ENCODE assay signal across 9 mouse cellular contexts in the genomic region with DNA sequence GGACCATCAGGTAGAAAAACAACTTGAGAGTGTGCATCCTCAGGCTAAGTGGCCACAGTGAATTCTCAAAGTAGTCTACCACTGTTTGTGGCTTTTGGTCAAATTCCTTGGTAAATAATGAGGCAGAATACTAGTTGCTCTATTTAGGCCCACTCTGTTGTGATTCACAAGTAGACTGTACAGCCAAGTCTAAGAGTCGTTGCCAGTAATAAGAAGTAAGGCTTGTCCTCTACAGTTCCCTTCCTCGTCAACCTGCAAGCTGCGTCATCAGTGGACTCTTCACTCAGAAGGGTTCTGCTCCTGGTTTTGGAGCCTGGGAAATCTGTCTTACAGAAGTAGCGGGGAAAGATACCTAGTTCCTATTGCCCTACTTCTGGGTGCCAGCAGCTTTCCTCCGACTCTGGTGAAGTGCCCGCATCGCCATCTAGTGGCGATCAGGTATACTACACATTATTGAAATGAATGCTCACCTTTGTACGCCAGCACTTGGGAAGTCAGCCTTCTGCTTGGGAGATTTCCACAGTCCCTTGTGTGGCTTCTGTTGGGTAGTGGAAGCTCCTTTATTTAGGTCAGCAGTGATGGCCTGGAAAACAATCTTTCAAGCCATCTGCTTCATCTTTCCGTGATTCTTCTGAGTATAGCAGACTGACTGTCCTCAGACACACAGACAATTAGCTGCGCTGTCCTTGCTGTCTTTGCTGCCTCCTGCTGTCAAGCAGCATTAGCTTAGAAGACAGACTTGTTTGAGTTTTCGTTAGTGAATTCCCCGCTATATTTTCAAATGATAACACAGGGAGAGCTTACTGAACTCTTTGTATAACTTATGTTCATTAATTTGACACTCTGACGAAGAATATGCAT.
A peak's percentile ranks its signal among the peaks of the same experiment; 100 is the strongest.
DNase-seq lines count a peak whose midpoint lies in the region; ATAC-seq and TF ChIP-seq lines count a peak whose summit lies in the region.
"Had no signal": no experiment of that assay in that cellular context is flagged by ENCODE, and none has a peak within 500 bp of the region (broad histone marks: within the 10 kb centered on the region; RNA-seq: fewer than 3 reads in every experiment).

No protein-coding gene starts in this region.

- H3K4me2 ChIP-seq in heart, embryonic 14.5 days (ENCODE audit: low read length) = peak overlapping the region; percentile 28
- H3K4me2 ChIP-seq in kidney, postnatal 0 days (ENCODE audit: low read length) = no peak overlapping the region
- H3K4me2 ChIP-seq in neural tube, embryonic 11.5 days (ENCODE audit: low read depth) = no peak overlapping the region
- H3K4me2 ChIP-seq: limb, embryonic 12.5 days had no signal

- no peak overlapping the region for H3K9ac ChIP-seq in heart, embryonic 14.5 days (ENCODE audit: low read length)
- no peak overlapping the region for H3K9ac ChIP-seq in kidney, postnatal 0 days (ENCODE audit: low read depth, low read length)
- no peak overlapping the region for H3K9ac ChIP-seq in liver, adult 2 months (ENCODE audit: low read depth, low read length)
- no peak overlapping the region for H3K9ac ChIP-seq in neural tube, embryonic 11.5 days (ENCODE audit: low read length)
- H3K9ac ChIP-seq: limb, embryonic 12.5 days had no signal

- peak; percentile 91 for TF ChIP-seq CTCF in kidney, postnatal 0 days (IDR thresholded peaks at IDR 0.05; ENCODE audit: low read depth)
- peak; percentile 90 for TF ChIP-seq CTCF in liver, adult 2 months (IDR thresholded peaks at IDR 0.05; ENCODE audit: low read depth, low read length)

- no peaks in the 10 kb centered on the region for H3K27me3 ChIP-seq in heart, embryonic 14.5 days (ENCODE audit: control insufficient read depth, insufficient read depth, low read length)
- H3K27me3 ChIP-seq in kidney, postnatal 0 days (ENCODE audit: insufficient read depth, low read length) = no peaks in the 10 kb centered on the region
- no peaks in the 10 kb centered on the region for H3K27me3 ChIP-seq in liver, adult 2 months (ENCODE audit: control insufficient read depth, insufficient read depth, low read length)
- H3K27me3 ChIP-seq in neural tube, embryonic 11.5 days (ENCODE audit: control insufficient read depth, insufficient read depth, low read length) = no peaks in the 10 kb centered on the region
- H3K27me3 ChIP-seq: limb, embryonic 12.5 days had no signal

- H3K4me3 ChIP-seq in heart, embryonic 14.5 days (ENCODE audit: control insufficient read depth in 1 of 2, insufficient read depth in 1 of 2, low read depth in 1 of 2, low read length in 2 of 2) = no peak overlapping the region
- no peak overlapping the region for H3K4me3 ChIP-seq in kidney, postnatal 0 days (replicated peaks; ENCODE audit: low read depth, low read length)
- H3K4me3 ChIP-seq in liver, adult 2 months (ENCODE audit: insufficient read depth, low read depth, low read length) = no peak overlapping the region
- no peak overlapping the region for H3K4me3 ChIP-seq in neural tube, embryonic 11.5 days (ENCODE audit: low read depth, low read length)
- H3K4me3 ChIP-seq: limb, embryonic 12.5 days had no signal

- H3K79me2 ChIP-seq in liver, adult 2 months (ENCODE audit: control insufficient read depth, insufficient read depth, low read length) = no peaks in the 10 kb centered on the region

- no peak for TF ChIP-seq POLR2A in liver, adult 2 months (IDR thresholded peaks at IDR 0.05; ENCODE audit: extremely low read depth, insufficient read depth, low read length)

- H3K36me3 ChIP-seq in heart, embryonic 14.5 days (ENCODE audit: control insufficient read depth, insufficient read depth, low read length) = no peaks in the 10 kb centered on the region
- H3K36me3 ChIP-seq in kidney, postnatal 0 days (ENCODE audit: insufficient read depth, low read length) = no peaks in the 10 kb centered on the region
- H3K36me3 ChIP-seq in liver, adult 2 months (ENCODE audit: control insufficient read depth, insufficient read depth, low read length) = peaks cover 26% of the 10 kb centered on the region; the same call in 1 of the 2 replicates
- H3K36me3 ChIP-seq in neural tube, embryonic 11.5 days (ENCODE audit: control insufficient read depth, insufficient read depth, low read length) = no peaks in the 10 kb centered on the region
- H3K36me3 ChIP-seq: limb, embryonic 12.5 days had no signal

- DNase-seq in CD8-positive naive resting alpha-beta T cell, adult 2 months (ENCODE audit: low read depth in 2 of 2, low spot score in 2 of 2) = peak; percentile 39 to 51
- DNase-seq in brain, embryonic 18.5 days (ENCODE audit: low read depth, low spot score) = peak; percentile 73
- DNase-seq in kidney, postnatal 0 days (ENCODE audit: low spot score) = peak; percentile 94
- DNase-seq in liver, adult 2 months (ENCODE audit: extremely low read depth, low read depth, low spot score) = peak; percentile 52
- DNase-seq in neural tube, embryonic 11.5 days (ENCODE audit: low spot score) = peak; percentile 77
- peak; percentile 76 for DNase-seq in telencephalon, adult 2 months (ENCODE audit: low read depth, low spot score)

- H3K9me3 ChIP-seq in heart, embryonic 14.5 days (ENCODE audit: control insufficient read depth, low read length) = peaks cover 3% of the 10 kb centered on the region; the same call in 1 of the 2 replicates
- no peaks in the 10 kb centered on the region for H3K9me3 ChIP-seq in kidney, postnatal 0 days (replicated peaks; ENCODE audit: low read length)
- no peaks in the 10 kb centered on the region for H3K9me3 ChIP-seq in neural tube, embryonic 11.5 days (ENCODE audit: control insufficient read depth, low read length)
- H3K9me3 ChIP-seq: limb, embryonic 12.5 days had no signal

- no peak overlapping the region for H3K27ac ChIP-seq in heart, embryonic 14.5 days (replicated peaks in 1 of 2; ENCODE audit: control insufficient read depth in 1 of 2, insufficient read depth in 1 of 2, low read depth in 2 of 2, low read length in 2 of 2)
- H3K27ac ChIP-seq in kidney, postnatal 0 days = no peak overlapping the region
- no peak overlapping the region for H3K27ac ChIP-seq in liver, adult 2 months (replicated peaks; ENCODE audit: insufficient read depth, low read depth, low read length)
- H3K27ac ChIP-seq in neural tube, embryonic 11.5 days (ENCODE audit: low read depth, low read length) = no peak overlapping the region
- H3K27ac ChIP-seq: limb, embryonic 12.5 days had no signal

- WGBS in heart, embryonic 14.5 days = 27% methylated on average over 14 of the region's 14 CpGs
- WGBS in kidney, postnatal 0 days = 33% methylated on average over 14 of the region's 14 CpGs
- WGBS in liver, adult 2 months = 51% methylated on average over 14 of the region's 14 CpGs
- WGBS in neural tube, embryonic 11.5 days = 38% methylated on average over 14 of the region's 14 CpGs

- H3K4me1 ChIP-seq in heart, embryonic 14.5 days (ENCODE audit: control insufficient read depth in 2 of 2, insufficient read depth in 2 of 2, low read length in 2 of 2) = peaks cover 9 to 18% of the 10 kb centered on the region in 2 experiments
- no peaks in the 10 kb centered on the region for H3K4me1 ChIP-seq in kidney, postnatal 0 days (replicated peaks; ENCODE audit: insufficient read depth, low read length)
- H3K4me1 ChIP-seq in liver, adult 2 months (ENCODE audit: control insufficient read depth, insufficient read depth, low read length) = no peaks in the 10 kb centered on the region
- H3K4me1 ChIP-seq in neural tube, embryonic 11.5 days (ENCODE audit: control insufficient read depth, insufficient read depth, low read length) = no peaks in the 10 kb centered on the region
- H3K4me1 ChIP-seq: limb, embryonic 12.5 days had no signal

- peak; percentile 63; the same call in 1 of the 2 replicates for ATAC-seq in erythroid progenitor cell, adult 5-6 weeks (replicated peaks; ENCODE audit: low FRiP score, poor library complexity, severe bottlenecking)
- no peak; the same call in 1 of the 2 replicates for ATAC-seq in heart, embryonic 14.5 days (ENCODE audit: insufficient number of reproducible peaks, insufficient read depth, low FRiP score, low read depth)
- ATAC-seq in kidney, postnatal 0 days (replicated peaks; ENCODE audit: low FRiP score, low read depth) = no peak
- ATAC-seq in neural tube, embryonic 11.5 days (ENCODE audit: insufficient read depth, low FRiP score, low TSS enrichment) = peak; percentile 41; the same call in 1 of the 2 replicates

Comparison
In these comparisons a context has a peak if more than half of its experiments do, and no peak if none do; other contexts are left out.
1. ATAC-seq: peak in erythroid progenitor cell, adult 5-6 weeks (single experiment) and neural tube, embryonic 11.5 days (single experiment); none in heart, embryonic 14.5 days (single experiment) and kidney, postnatal 0 days (single experiment).
2. Peak in every context shown above with its lines, with median percentiles within 50 percentile points of each other: DNase-seq.